Mouse (Mus musculus) bone marrow macrophage, adult 2 months (primary cell): ENCODE data around the gene Manbal.

Experiments
- CTCF ChIP-seq: IDR thresholded peaks from 2 replicates; pipeline ENCODE4 v1.5.1; 2012; ENCODE audit warnings: low read depth, mild to moderate bottlenecking, low read length, moderate library complexity
- POLR2A ChIP-seq: IDR thresholded peaks from 2 replicates; pipeline ENCODE4 v1.6.1; 2012; ENCODE audit warnings: mild to moderate bottlenecking, low read depth, low read length, borderline replicate concordance

- TF ChIP-seq CTCF (no peak), POLR2A (no peak)
Observed at GRCm38 (mm10) chr2:157426171-157426570, 58.8 kb downstream of the Manbal start.
